Mouse (Mus musculus) midbrain, embryonic 11.5 days (tissue): Measurements from ENCODE around the gene Olfr967. TPM values are rescaled to one million over a fixed set of nuclear protein-coding genes. Genes with fewer than 3 reads are reported as not detected.
"Not testable (repeated sequence)": the region's sequence is repeated elsewhere in the genome, so short reads cannot be mapped to it uniquely, and the experiment has no call there.

Experiments used
- ATAC-seq: fragments of 200-750 bp; cut with Nextera tagmentation; 2 replicates; pipeline ENCODE4 v1.8.0; 2017; ENCODE audit warnings: moderate TSS enrichment, moderate library complexity; ENCODE audit not compliant: low FRiP score
- DNase-seq: peaks from one replicate; pipeline ENCODE4 v3.0.0; 2015; ENCODE audit warnings: low spot score; ENCODE audit errors: missing footprints
- H3K27ac ChIP-seq: fragments of 300-500 bp; sonication (generic); 2 replicates; pipeline ENCODE4 v1.5.1; 2014; ENCODE audit warnings: low read depth, low read length
- H3K27me3 ChIP-seq: fragments of 300-500 bp; sonication (generic); 2 replicates; pipeline ENCODE4 v1.6.1; 2014; ENCODE audit warnings: mild to moderate bottlenecking, low read length, moderate library complexity, mixed read lengths; ENCODE audit not compliant: control insufficient read depth, insufficient read depth
- H3K36me3 ChIP-seq: fragments of 300-500 bp; sonication (generic); 2 replicates; pipeline ENCODE4 v1.6.1; 2014; ENCODE audit warnings: mild to moderate bottlenecking, low read length, moderate library complexity, mixed read lengths; ENCODE audit not compliant: control insufficient read depth, insufficient read depth
- H3K4me1 ChIP-seq: fragments of 300-500 bp; sonication (generic); 2 replicates; pipeline ENCODE4 v1.6.1; 2014; ENCODE audit warnings: low read length; ENCODE audit not compliant: control insufficient read depth, insufficient read depth
- H3K4me2 ChIP-seq: fragments of 300-500 bp; sonication (generic); 2 replicates; pipeline ENCODE4 v1.6.1; 2014; ENCODE audit warnings: mild to moderate bottlenecking, moderate library complexity
- H3K4me3 ChIP-seq: fragments of 300-500 bp; sonication (generic); 2 replicates; pipeline ENCODE4 v1.5.1; 2014; ENCODE audit warnings: low read depth, low read length
- H3K9ac ChIP-seq: fragments of 300-500 bp; sonication (generic); 2 replicates; pipeline ENCODE4 v1.6.1; 2014; ENCODE audit warnings: low read length
- H3K9me3 ChIP-seq: fragments of 300-500 bp; sonication (generic); 2 replicates; pipeline ENCODE4 v1.6.1; 2016; ENCODE audit warnings: low read length; ENCODE audit not compliant: control insufficient read depth
- WGBS: fragments of 180-500 bp; shearing (Covaris S2); extraction: QIAGEN DNeasy Blood & Tissue Kit; methylation state at CpG from one replicate; pipeline ENCODE4 v1.1.7; 2014; 5-methylcytosine and 5-hydroxymethylcytosine counted together
- polyA plus RNA-seq: library from polyadenylated mRNA; unstranded; fragments of >200 nt; fragmentation: Nextera tagmentation; extraction: Ambion mirVana; gene quantifications from 2 replicates; pipeline ENCODE4 v1.2.1, GENCODE M21; 2014

The Olfr967 gene
- polyA plus RNA-seq = not detected in 2 replicates

GRCm38 (mm10) chr9:39745949-39746348, at the start of gene Olfr967:
TSS of gene Olfr967 (plus strand) at chr9:39746249.
- ATAC-seq = no peak

GRCm38 (mm10) chr9:39701123-39701522, 44.9 kb upstream of the Olfr967 start:
- not testable (repeated sequence) for H3K4me2 ChIP-seq, H3K9ac ChIP-seq, H3K27ac ChIP-seq, H3K36me3 ChIP-seq, H3K9me3 ChIP-seq, DNase-seq, H3K4me3 ChIP-seq, H3K27me3 ChIP-seq, H3K4me1 ChIP-seq, ATAC-seq
- 86% methylated on average over 7 of the region's 8 CpGs for WGBS

More at GRCm38 (mm10) chr9:39745949-39746348, at the start of gene Olfr967:
- Histone ChIP-seq H3K36me3 (no peaks in the 10 kb centered on the region), H3K27ac (no peak within 1 kb of the TSS), H3K4me2 (no peak within 1 kb of the TSS), H3K4me3 (no peak within 1 kb of the TSS), H3K4me1 (no peaks in the 10 kb centered on the region), H3K27me3 (no peaks in the 10 kb centered on the region), H3K9ac (no peak within 1 kb of the TSS), H3K9me3 (no peaks in the 10 kb centered on the region)
- DNase-seq = no peak

DNA sequence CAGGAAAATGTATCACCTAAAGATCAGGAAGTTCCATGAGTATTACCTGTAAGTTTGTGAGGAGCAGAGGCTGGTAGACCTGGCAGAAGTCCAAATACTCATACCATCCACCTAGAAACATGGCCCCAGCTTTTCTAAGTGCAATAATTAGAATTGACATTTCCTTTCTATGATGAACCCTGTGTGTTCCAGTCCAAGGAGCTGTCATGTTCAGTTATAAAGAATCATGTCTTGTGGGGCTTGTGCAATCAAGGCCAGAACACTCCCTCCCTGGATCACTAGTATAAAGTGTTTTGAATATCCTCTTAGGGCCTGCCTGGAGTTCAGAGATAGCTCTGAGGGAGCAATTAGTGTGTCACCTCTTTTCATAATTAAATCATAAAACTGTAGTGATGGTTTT, 39.0 kb upstream of the Olfr967 start, which contains the start of gene Olfr149:
Gene Olfr149 (minus strand): TSS at position 101 of the 400 bp plus-strand sequence.
- no peaks in the 10 kb centered on the region for H3K27me3 ChIP-seq
- no peaks in the 10 kb centered on the region for H3K36me3 ChIP-seq
- H3K9ac ChIP-seq = no peak within 1 kb of the TSS
- no peaks in the 10 kb centered on the region for H3K9me3 ChIP-seq
- ATAC-seq (no peak), DNase-seq (no peak)
- no peaks in the 10 kb centered on the region for H3K4me1 ChIP-seq
- H3K4me2 ChIP-seq = no peak within 1 kb of the TSS
- no peak within 1 kb of the TSS for H3K27ac ChIP-seq
- H3K4me3 ChIP-seq = no peak within 1 kb of the TSS

GRCm38 (mm10) chr9:39708958-39709357, 37.1 kb upstream of the Olfr967 start:
- Histone ChIP-seq H3K27ac (no peak overlapping the region), H3K4me3 (no peak overlapping the region), H3K4me1 (no peaks in the 10 kb centered on the region), H3K9me3 (no peaks in the 10 kb centered on the region), H3K4me2 (no peak overlapping the region), H3K36me3 (no peaks in the 10 kb centered on the region), H3K9ac (no peak overlapping the region), H3K27me3 (no peaks in the 10 kb centered on the region)
- no peak for ATAC-seq
- WGBS = 81% methylated on average over 3 of the region's 3 CpGs
- DNase-seq = no peak

- H3K4me1 ChIP-seq = no peaks in the 10 kb centered on the region
- no peak for ATAC-seq
- no peaks in the 10 kb centered on the region for H3K27me3 ChIP-seq
- no peaks in the 10 kb centered on the region for H3K9me3 ChIP-seq
- no peak within 1 kb of the TSS for H3K27ac ChIP-seq
- no peak within 1 kb of the TSS for H3K9ac ChIP-seq
- H3K36me3 ChIP-seq = no peaks in the 10 kb centered on the region
- no peak within 1 kb of the TSS for H3K4me3 ChIP-seq
- H3K4me2 ChIP-seq = no peak within 1 kb of the TSS
- no peak for DNase-seq
Observed at GRCm38 (mm10) chr9:39711053-39711452, 35.0 kb upstream of the Olfr967 start, which contains the start of gene Olfr965. TSS of gene Olfr965 (plus strand) at chr9:39711353.

DNA sequence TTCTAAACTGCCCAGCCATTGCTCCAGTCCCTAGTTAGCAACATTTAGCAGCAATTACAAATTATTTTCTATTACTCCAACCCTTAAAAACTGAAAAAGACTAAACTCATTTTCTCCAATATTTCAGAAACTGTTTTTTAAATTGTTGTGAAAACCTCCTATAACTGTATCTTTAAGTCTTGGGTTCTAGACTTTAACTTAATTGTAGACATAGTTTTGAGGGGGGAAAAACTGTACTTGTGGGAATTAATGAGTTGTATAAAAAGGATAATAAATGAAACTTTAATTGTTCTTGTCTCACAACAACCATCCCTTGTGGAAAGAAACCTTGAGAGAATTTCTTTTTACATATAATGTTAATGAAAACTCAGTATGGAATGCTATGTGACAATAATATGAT, 15.4 kb upstream of the Olfr967 start, which contains the start of gene Olfr150:
Gene Olfr150 (plus strand): TSS at position 301 of the 400 bp plus-strand sequence.
- Histone ChIP-seq H3K36me3 (no peaks in the 10 kb centered on the region), H3K9me3 (no peaks in the 10 kb centered on the region), H3K9ac (no peak within 1 kb of the TSS), H3K4me2 (no peak within 1 kb of the TSS), H3K4me1 (no peaks in the 10 kb centered on the region), H3K27me3 (no peaks in the 10 kb centered on the region), H3K4me3 (no peak within 1 kb of the TSS), H3K27ac (no peak within 1 kb of the TSS)
- DNase-seq = no peak
- no peak for ATAC-seq

DNA sequence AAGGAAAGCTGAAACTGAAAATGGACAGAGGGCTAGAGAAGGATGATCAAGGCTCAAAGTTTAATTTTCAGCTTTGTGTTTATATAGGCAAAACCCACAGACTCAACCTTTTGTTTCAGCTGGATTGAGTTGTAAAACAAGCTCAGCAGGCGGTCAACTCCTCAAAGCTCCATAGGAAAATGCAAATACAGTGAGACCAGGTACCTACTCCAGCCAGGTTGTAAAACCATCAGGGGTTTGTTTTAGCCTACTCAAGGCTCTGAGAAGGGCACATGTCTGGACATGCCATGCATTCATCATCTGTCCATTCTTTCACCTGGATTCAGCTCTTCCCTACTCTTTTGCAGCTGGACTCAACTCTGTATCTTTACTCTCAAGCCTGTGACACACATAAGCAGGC, 5.3 kb upstream of the Olfr967 start:
- Histone ChIP-seq H3K9me3 (no peaks in the 10 kb centered on the region), H3K9ac (no peak overlapping the region), H3K36me3 (no peaks in the 10 kb centered on the region), H3K4me2 (no peak overlapping the region), H3K27me3 (no peaks in the 10 kb centered on the region), H3K27ac (no peak overlapping the region), H3K4me1 (no peaks in the 10 kb centered on the region), H3K4me3 (no peak overlapping the region)
- ATAC-seq = no peak
- DNase-seq = no peak
- WGBS = 90% methylated on average over 1 of the region's 1 CpGs

- DNase-seq (no peak), ATAC-seq (no peak)
- Histone ChIP-seq H3K9ac (no peak overlapping the region), H3K27ac (no peak overlapping the region), H3K4me3 (no peak overlapping the region), H3K27me3 (no peaks in the 10 kb centered on the region), H3K4me1 (no peaks in the 10 kb centered on the region), H3K9me3 (no peaks in the 10 kb centered on the region), H3K4me2 (no peak overlapping the region), H3K36me3 (no peaks in the 10 kb centered on the region)
- WGBS = 77% methylated on average over 1 of the region's 1 CpGs
Observed at GRCm38 (mm10) chr9:39746428-39746827, 379 bp downstream of the Olfr967 start.

GRCm38 (mm10) chr9:39783153-39783552, 37.1 kb downstream of the Olfr967 start, which contains the start of gene Olfr968:
TSS of gene Olfr968 (minus strand) at chr9:39783253.
- Histone ChIP-seq H3K4me2 (no peak within 1 kb of the TSS), H3K36me3 (no peaks in the 10 kb centered on the region), H3K27ac (no peak within 1 kb of the TSS), H3K4me3 (no peak within 1 kb of the TSS), H3K27me3 (no peaks in the 10 kb centered on the region), H3K4me1 (no peaks in the 10 kb centered on the region), H3K9me3 (no peaks in the 10 kb centered on the region), H3K9ac (no peak within 1 kb of the TSS)
- ATAC-seq (no peak), DNase-seq (no peak)
- 85% methylated on average over 1 of the region's 1 CpGs for WGBS

GRCm38 (mm10) chr9:39790558-39790957, 44.5 kb downstream of the Olfr967 start, which contains the start of gene Olfr969:
TSS of gene Olfr969 (plus strand) at chr9:39790945.
- Histone ChIP-seq H3K9me3 (no peaks in the 10 kb centered on the region), H3K27me3 (no peaks in the 10 kb centered on the region), H3K4me2 (no peak within 1 kb of the TSS), H3K27ac (no peak within 1 kb of the TSS), H3K9ac (no peak within 1 kb of the TSS), H3K4me3 (no peak within 1 kb of the TSS), H3K36me3 (no peaks in the 10 kb centered on the region), H3K4me1 (no peaks in the 10 kb centered on the region)
- WGBS = 82% methylated on average over 2 of the region's 2 CpGs
- ATAC-seq (no peak), DNase-seq (no peak)
